Mouse (Mus musculus) megakaryocyte progenitor cell, adult 5-6 weeks (primary cell): ENCODE measurements around the gene Rsbn1l. TPM values are rescaled to one million over a fixed set of nuclear protein-coding genes. Genes with fewer than 3 reads are reported as not detected.

ENCODE experiments used
- ATAC-seq: replicated peaks from 2 replicates; pipeline ENCODE4 v1.8.0; 2016; ENCODE audit warnings: mild to moderate bottlenecking, moderate TSS enrichment, inconsistent platforms; ENCODE audit not compliant: poor library complexity
- total RNA-seq, 2 experiments: library from RNA; stranded (forward) in 1 of 2; stranded (reverse) in 1 of 2; fragments of 157-497, 149-512 nt in 1 of 2; fragments of 200-1000 nt in 1 of 2; gene quantifications; 2 replicates each; pipeline versions ENCODE4 v1.2.3 to v1.2.4; 2015 to 2017

The Rsbn1l gene
- total RNA-seq (2015) (30.6 and 33.0 TPM in 2 replicates), total RNA-seq (2017) (16.8 and 39.3 TPM in 2 replicates)

DNA sequence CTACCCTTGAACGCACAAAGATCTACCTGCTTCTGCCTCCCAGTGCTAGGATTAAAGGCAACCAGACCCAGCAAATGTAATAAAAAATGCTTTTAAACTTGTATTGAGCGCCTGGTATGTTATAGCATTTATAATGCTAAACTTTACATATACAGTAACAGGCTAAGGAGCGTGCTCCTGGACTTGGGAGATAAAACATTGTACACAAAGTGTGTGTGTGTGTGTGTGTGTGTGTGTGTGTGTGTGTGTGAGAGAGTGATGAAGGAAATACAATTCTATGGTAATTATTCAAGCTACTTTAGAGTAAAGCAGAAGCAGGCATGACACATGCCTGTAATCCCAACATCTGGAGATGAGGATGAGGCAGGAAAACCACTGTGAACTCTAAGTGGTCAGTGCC lies at the start of gene Rsbn1l:
Rsbn1l (minus strand) TSS at position 101 of the 400 bp plus-strand sequence.
- no peak for ATAC-seq

- peak; percentile 84 for ATAC-seq
These were observed 46.5 kb upstream of the Rsbn1l start for GRCm38 (mm10) chr5:21002723-21003122.

- ATAC-seq: peak; percentile 9
These were observed 45.6 kb upstream of the Rsbn1l start for GRCm38 (mm10) chr5:21001622-21002315.

GRCm38 (mm10) chr5:20998427-20998826 lies 42.2 kb upstream of the Rsbn1l start:
- ATAC-seq: peak; percentile 68

DNA sequence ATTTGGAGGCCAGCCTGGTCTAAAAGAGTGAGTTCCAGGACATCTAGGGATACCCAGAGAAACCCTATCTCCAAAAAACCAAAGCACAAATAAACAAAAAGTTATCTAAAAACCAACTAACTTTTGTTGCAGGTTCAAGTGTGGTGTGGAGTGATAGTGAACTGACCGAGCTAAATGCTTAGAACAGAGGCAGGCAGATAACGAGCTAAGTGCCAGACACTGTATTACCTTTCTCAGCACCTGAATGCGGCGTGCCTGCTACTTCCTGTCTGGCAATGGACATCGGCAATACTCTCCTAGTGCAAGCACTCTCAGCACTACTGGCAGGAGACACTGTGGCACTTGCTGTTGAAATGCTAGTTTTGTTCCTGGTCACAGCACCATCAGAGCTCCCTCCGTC lies 41.4 kb upstream of the Rsbn1l start:
- peak; percentile 35 for ATAC-seq

DNA sequence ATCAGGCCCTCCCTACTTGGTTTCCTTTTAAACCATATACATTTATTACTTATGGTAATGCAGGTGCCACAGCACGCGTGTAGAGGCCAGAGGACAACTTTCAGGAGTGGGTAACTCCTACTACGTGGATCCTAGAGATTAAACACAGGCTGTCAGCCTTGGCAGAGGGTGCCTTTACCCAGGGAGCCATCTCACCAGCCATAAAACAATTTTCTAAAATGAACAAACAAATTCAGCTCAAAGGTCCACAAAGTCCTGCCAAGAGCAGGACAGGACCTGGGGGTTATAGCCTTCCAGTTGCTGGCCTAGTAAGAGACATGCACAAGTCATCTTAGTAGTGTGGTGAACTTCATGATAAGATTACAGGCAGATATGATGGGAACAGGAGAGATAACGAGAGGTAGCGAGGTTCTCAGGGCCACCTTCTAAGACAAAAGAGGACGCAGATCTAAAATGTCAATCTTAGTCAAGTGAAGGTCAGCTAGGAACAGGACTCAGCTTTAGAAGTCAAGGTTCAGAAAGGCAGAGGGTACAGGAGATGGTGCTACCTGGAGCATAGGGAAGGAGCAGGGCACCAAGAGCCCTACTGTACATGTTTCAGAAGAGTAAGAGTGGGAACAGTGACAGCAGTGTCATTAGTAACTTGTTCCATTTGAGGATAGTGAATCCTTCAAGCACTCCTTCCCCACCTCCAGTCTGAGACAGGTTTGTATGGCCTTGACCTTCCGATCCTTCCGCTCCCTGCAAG lies 34.0 kb upstream of the Rsbn1l start:
- ATAC-seq: no peak

GRCm38 (mm10) chr5:20986271-20986670 lies 30.1 kb upstream of the Rsbn1l start:
- no peak for ATAC-seq

- ATAC-seq: no peak
These were observed 27.3 kb upstream of the Rsbn1l start for GRCm38 (mm10) chr5:20983505-20983904.

- 0 out of 2 replicates have a peak, but pooled peaks have one; percentile 19 for ATAC-seq
These were observed 18.5 kb upstream of the Rsbn1l start for GRCm38 (mm10) chr5:20974690-20975089.

GRCm38 (mm10) chr5:20973999-20974398 lies 17.8 kb upstream of the Rsbn1l start:
- ATAC-seq: no peak

DNA sequence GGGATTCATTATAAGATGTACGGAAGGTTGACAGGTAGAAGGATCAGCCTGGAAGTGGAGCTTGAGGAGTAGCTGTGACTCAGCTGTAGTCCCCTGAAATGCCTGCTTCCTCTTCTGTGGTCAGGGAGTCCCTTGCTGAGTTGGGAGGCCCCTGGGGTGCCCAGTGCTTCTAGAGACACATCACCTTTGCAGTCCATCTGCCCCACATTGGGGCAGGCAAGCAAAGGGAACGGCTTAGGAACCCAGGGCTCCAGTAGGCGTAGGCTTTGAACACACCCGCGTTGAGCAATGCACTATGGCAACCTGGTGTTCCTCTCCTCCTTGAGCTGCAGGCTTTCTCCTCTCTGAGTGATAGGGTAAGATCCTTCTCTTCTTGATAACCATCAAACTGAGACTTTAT lies 16.9 kb upstream of the Rsbn1l start:
- peak; percentile 91 for ATAC-seq

DNA sequence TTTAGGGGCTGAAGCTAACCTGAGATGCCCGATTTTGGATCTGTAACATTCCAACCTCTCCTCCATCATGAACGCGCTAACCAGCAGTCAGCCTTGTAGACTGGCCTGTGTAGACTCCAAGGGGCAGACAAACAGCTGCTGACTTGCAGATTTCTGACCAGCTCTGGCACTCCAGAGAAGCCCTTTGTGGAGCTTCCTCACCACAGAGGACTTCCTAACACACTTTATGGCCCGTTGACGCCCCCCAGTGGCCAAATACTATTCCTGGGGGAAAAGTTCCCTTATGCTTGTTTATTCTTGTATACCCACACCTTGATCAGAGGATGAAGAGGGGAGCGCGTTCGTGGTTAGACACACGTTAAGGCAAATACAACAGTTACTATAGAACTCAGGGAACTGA lies 12.8 kb upstream of the Rsbn1l start:
- peak; percentile 69 for ATAC-seq

DNA sequence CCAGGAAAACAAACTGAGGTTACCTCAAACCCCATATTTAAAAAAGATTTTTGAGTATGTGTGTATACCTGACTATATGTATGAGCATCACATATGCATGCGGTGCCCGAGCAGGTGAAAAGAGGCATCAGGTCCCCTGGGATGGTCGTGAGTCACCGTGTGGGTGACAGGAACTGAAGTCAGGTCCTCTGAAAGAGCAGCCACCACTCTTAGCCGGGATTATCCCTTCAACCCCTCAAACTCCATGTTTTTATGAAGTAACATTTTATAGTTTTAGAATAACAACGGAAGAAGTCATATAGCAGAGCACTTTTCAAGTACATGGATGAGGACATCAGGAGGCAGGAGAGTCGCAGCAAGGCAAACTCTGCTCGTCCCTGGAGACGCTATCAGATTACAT lies 12.3 kb upstream of the Rsbn1l start:
- ATAC-seq: no peak

GRCm38 (mm10) chr5:20967942-20968341 lies 11.7 kb upstream of the Rsbn1l start:
- ATAC-seq: peak; percentile 78

GRCm38 (mm10) chr5:20964446-20964845 lies 8.2 kb upstream of the Rsbn1l start:
- ATAC-seq: no peak

GRCm38 (mm10) chr5:20963295-20963694 lies 7.1 kb upstream of the Rsbn1l start:
- no peak for ATAC-seq

DNA sequence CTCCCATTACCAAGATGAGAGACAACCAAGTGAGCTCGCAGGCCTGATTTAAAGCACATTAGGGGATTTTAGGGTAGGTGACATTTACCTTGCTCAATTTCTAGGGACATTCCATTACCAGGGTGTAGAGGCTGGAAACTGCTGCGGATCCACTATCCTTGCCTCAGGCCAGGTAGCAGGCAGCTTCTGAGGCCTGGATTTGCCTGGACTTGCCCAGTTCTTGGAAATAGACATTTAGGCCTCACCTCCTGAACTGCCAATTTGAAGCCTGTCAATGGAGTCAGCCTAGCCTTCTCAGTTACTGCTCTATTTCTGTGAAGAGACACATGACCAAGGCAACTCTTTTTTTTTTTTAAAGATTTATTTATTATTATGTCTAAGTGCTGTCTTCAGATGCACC lies 4.7 kb upstream of the Rsbn1l start:
- no peak for ATAC-seq

DNA sequence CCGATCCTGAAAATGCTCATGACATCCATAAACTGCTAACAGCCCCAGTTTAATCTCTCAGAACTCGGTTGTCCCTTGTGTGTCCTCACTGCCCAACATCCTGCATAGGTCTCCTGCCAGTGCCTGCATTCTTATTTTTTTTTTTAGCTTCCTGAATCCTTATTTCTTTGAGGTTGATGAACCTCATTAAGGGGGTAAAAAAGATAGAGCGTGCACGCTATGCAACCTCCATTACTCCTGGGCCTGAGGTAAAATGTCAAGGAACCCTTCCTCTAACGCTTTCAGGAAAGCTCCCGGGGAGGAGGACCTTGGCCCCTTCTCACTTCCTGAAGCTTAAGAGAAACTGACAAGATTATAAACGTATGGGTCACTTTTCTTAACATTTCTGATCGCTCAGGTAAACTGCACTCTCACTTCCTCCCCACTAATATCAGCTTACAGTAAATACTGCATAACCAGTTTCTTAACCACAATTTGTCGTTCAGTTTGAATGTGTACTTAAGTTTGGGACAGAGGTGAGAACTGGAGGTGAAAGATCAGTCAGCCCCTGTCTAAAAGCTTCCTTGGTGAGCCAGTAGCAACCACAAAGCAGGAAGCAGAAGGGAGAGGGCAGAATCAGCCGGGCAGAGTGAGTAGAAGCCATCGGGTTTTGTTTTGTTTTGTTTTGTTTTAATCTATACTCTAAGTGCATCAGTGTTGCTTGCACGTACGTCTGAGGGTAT lies 923 bp downstream of the Rsbn1l start:
- peak; percentile 24 for ATAC-seq

DNA sequence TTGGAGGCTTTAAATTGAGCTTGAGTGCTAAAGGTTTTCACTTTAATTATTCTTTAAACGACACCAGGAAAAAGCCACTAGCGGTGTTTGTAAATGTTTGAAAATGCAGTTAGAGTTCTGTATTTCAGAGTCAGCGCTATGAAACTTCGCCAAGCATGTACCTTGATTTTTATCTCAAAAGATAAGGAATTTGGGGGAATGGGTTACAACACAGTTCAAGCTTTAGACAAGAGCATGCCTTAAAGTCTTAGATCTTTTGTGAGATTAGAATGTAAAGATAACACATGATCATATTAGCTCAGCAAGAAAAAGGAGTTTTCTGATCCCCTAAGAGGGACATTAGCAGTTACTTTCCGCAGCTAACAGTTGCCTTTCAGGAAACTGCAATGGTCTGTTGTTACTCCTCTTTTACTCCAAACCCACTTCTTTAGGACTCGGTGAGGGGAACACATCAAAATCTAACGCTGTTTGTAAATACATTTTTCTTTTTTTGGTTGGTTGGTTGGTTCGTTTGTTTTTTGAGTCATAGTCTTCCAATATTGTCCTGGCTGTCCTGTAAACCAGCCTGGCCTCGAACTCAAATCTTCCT lies 3.8 kb downstream of the Rsbn1l start:
- no peak for ATAC-seq

GRCm38 (mm10) chr5:20951666-20952281 lies 4.4 kb downstream of the Rsbn1l start:
- ATAC-seq: peak; percentile 81
